Mouse (Mus musculus) right cerebral cortex, postnatal 10 days (tissue): ENCODE measurements around the gene Man2b2.

Experiments used
- DNase-seq, 2 experiments: peaks; one replicate each; pipeline ENCODE4 v3.0.0; 2021; ENCODE audit warnings: low spot score in 2 of 2

Man2b2 gene

DNA sequence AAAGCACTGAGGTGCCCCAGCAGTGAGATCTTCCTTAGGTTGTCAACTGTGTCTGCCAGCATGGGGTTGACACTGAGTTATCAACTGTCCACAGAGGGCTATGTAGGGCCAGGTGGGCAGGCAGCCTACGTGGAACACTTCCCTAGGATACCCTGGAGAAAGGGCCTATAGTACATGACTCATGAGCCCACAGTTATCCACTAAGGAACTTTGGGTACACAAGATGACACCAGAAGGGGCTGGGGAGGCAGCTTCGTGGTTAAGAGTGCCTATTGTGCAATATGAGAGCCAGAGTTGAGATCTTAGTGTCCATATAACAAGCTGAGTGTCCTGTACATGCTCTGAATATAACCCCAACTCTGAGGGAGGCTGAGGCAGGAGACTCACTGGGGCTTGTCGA is 60.9 kb downstream of the Man2b2 start:
- DNase-seq = no peak

DNA sequence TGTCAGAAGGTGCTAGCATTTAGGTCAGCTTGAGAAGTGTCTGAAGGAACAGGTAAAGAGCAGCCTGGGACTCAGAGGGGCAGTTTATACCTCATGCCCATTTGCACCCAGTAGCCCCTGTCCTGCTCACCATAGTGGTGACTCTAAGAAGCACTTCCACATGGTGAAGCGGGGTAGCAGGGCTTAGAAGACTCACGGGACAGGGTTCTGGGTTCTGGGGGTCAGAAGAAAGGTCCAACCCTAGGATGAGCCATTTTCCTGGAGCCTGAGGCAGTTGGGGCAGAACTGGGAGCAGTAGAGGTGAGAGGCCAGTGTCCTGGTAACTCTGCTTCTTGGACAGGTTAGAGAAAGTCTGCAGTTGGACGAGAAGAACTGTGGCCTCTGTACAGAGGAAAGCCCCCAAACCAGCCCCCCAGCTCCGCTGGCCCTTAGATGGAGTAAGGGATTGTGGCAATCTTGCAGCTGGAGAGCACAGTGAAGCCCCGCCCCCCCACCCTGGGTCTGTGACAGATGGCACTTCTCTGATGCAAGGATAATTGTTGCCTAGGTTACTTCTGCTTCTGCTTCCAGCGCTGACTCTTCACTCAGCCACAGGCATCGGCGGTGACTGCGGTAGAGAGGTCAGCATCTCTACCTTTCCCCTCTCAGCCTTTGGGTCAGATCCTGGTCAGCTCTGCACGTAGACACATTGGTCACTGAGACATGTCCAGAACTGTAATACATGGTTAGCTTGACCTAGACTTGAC is 63.3 kb downstream of the Man2b2 start:
- DNase-seq = peak in 1 of 2 experiments; percentile 52

DNA sequence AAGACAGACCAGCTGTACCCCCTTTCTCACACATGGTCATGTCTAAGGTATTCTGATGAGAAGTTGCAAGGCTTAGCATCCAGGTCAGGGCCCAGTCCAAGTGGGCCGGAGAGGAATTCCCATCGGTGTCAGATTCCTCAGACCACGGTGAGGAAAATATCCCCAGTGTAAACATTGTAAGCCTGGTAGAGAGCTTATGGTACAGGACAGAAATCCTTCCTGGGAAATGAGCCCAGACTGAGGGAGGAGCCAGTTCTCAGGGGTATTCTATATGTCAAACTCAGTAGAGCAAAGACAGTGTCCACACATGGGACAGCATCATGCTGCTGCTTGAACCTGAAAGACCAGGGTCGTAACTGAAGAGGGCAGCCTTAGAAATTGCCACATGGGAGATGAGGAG is 70.6 kb downstream of the Man2b2 start:
- no peak for DNase-seq

DNA sequence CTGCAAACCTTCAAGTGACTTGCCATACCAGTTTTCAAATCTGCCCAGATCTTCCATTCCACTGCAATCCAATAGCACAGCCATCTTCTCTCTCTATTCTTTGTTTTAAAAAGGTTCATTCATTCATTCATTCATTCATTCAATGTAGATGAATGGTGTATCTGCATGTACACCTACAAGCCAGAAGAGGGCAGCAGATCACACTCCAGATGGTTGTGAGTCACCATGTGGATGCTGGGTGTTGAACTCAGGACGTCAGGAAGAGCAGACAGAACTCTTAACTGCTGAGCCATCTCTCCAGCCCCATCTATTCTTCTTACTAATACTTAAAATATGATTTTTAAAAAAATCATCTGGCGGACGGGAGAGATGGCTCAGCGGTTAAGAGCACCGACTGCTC is 73.4 kb downstream of the Man2b2 start:
- DNase-seq = no peak
